Mouse (Mus musculus): ENCODE results near the gene Lamc3.

- no peak for TF ChIP-seq POLR2A (IDR thresholded peaks at IDR 0.05; ENCODE audit: borderline replicate concordance, control insufficient read depth, low read depth, low read length)
- TF ChIP-seq CTCF (IDR thresholded peaks at IDR 0.05; ENCODE audit: control insufficient read depth, insufficient read depth, low read length) = no peak
Observed at GRCm38 (mm10) chr2:31935054-31935453, 48.0 kb downstream of the Lamc3 start.
